Mouse (Mus musculus) liver, adult 2 months (tissue): Measurements from ENCODE around the gene Rhot2. TPM values are rescaled to one million over a fixed set of nuclear protein-coding genes. Genes with fewer than 3 reads are reported as not detected.
"Not testable (repeated sequence)": the region's sequence is repeated elsewhere in the genome, so short reads cannot be mapped to it uniquely, and the experiment has no call there.

Experiments used
- DNase-seq: peaks from one replicate; pipeline ENCODE4 v3.0.0-alpha.2; 2011; ENCODE audit warnings: low read depth, low spot score; ENCODE audit errors: extremely low read depth
- H3K27ac ChIP-seq: fragments of 200-500 bp; replicated peaks from 2 replicates; pipeline ENCODE4 v1.5.1; 2012; ENCODE audit warnings: low read depth, mild to moderate bottlenecking, control low read depth, inconsistent platforms, low read length; ENCODE audit not compliant: insufficient read depth
- H3K27me3 ChIP-seq: fragments of 200-500 bp; 2 replicates; pipeline ENCODE4 v1.6.1; 2012; ENCODE audit warnings: mild to moderate bottlenecking, moderate library complexity, low read length, inconsistent platforms; ENCODE audit not compliant: control insufficient read depth, insufficient read depth
- H3K36me3 ChIP-seq: fragments of 200-500 bp; 2 replicates; pipeline ENCODE4 v1.6.1; 2012; ENCODE audit warnings: low read length, inconsistent platforms; ENCODE audit not compliant: control insufficient read depth, insufficient read depth
- H3K4me1 ChIP-seq: fragments of 200-500 bp; 2 replicates; pipeline ENCODE4 v1.6.1; 2011; ENCODE audit warnings: low read length; ENCODE audit not compliant: control insufficient read depth, insufficient read depth
- H3K4me3 ChIP-seq: fragments of 200-500 bp; 2 replicates; pipeline ENCODE4 v1.5.1; 2011; ENCODE audit warnings: low read depth, mild to moderate bottlenecking, control low read depth, low read length, moderate library complexity; ENCODE audit not compliant: insufficient read depth
- H3K79me2 ChIP-seq: fragments of 200-500 bp; 2 replicates; pipeline ENCODE4 v1.6.1; 2012; ENCODE audit warnings: inconsistent platforms, mild to moderate bottlenecking, low read length, moderate library complexity; ENCODE audit not compliant: control insufficient read depth, insufficient read depth
- H3K9ac ChIP-seq: fragments of 200-500 bp; 2 replicates; pipeline ENCODE4 v1.6.1; 2012; ENCODE audit warnings: low read depth, mild to moderate bottlenecking, control low read depth, inconsistent platforms, low read length
- CTCF ChIP-seq: fragments of 200-500 bp; IDR thresholded peaks from 2 replicates; pipeline ENCODE4 v1.5.1; 2011; ENCODE audit warnings: low read depth, low read length, control low read depth
- POLR2A ChIP-seq: fragments of 200-500 bp; IDR thresholded peaks from 2 replicates; pipeline ENCODE4 v1.6.1; 2011; ENCODE audit warnings: low read length, control low read depth; ENCODE audit not compliant: insufficient read depth; ENCODE audit errors: extremely low read depth
- whole genome bisulfite sequencing: fragments of 180-500 bp; shearing (Covaris S2); methylation state at CpG from one replicate; pipeline ENCODE4 v1.1.7; 2018; 5-methylcytosine and 5-hydroxymethylcytosine counted together
- polyA plus RNA-seq: library from polyadenylated mRNA; depleted of rRNA; stranded (reverse); fragments of >200 nt; gene quantifications from 2 replicates; pipeline ENCODE4 v1.2.3, GENCODE M21; 2012
- total RNA-seq: library from RNA; depleted of rRNA; stranded (reverse); fragments of >200 nt; gene quantifications from 2 replicates; pipeline ENCODE4 v1.2.3, GENCODE M21; 2014

Gene Rhot2
- total and polyA plus RNA-seq, 2 experiments: 18.0 to 71.1 TPM

DNA sequence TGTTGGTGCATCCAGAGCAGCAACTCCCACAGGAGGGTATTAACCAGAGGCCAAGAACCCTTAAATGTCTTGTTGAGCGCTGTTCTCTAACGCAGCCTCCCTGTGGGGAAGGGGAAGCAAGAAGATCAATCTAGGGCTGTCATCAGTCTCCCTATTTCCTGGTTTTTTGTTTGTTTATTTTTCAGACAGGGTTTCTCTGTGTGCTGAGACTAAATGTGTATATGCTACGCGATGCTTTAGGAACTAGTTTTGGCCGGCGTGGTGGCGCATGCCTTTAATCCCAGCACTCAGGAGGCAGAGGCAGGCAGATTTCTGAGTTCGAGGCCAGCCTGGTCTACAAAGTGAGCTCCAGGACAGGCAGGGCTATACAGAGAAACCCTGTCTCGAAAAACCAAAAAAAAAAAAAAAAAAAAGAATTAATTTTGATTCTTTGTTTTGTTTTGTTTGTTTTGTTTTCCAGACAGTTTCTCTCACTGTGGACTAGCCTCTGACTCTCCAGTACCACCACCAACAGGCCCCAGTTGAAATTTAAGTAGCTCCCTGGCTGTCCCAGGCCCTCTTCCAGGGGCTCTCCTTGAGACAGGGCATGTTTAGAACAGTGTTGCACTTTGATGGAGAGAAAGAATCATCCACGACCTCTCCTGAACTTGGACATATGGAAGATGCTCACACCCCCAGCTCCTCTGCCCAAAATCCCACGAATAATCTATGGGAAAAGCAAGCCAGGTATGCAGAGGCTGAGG, 28.9 kb upstream of the Rhot2 start:
- peaks cover 9% of the 10 kb centered on the region for H3K4me1 ChIP-seq
- no peaks in the 10 kb centered on the region for H3K27me3 ChIP-seq
- 86% methylated on average over 11 of the region's 11 CpGs for WGBS
- H3K79me2 ChIP-seq: peaks cover 7% of the 10 kb centered on the region; the same call in 1 of the 2 replicates
- H3K36me3 ChIP-seq: no peaks in the 10 kb centered on the region
- no peak for DNase-seq
- H3K27ac ChIP-seq: no peak overlapping the region
- no peak overlapping the region for H3K4me3 ChIP-seq
- TF ChIP-seq CTCF: no peak
- no peak for TF ChIP-seq POLR2A
- H3K9ac ChIP-seq: no peak overlapping the region

DNA sequence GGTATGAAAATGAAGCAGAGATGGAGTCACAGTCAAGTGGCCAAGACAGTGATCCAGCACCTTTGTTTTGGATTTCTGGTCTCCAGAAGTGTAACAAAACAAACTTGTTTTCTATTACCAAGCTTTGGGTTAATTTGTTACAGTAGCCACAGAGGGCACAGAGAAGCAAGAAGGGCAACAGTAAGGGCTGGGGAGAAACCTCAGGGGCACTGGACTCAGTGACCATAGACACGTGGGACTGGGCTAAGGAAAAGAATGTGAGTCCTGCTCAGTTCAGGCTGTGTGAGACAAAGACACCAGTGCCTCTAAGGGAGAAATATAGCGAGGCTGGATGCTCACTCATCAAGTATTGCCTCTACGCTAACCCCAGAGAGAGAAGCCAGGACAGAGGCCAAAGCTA, 28.0 kb upstream of the Rhot2 start:
- Histone ChIP-seq H3K36me3 (no peaks in the 10 kb centered on the region), H3K79me2 (peaks cover 7% of the 10 kb centered on the region; the same call in 1 of the 2 replicates), H3K9ac (no peak overlapping the region), H3K4me1 (peaks cover 6% of the 10 kb centered on the region), H3K4me3 (no peak overlapping the region), H3K27me3 (no peaks in the 10 kb centered on the region), H3K27ac (no peak overlapping the region)
- DNase-seq: no peak
- TF ChIP-seq CTCF (no peak), POLR2A (no peak)
- 92% methylated on average over 3 of the region's 3 CpGs for WGBS

DNA sequence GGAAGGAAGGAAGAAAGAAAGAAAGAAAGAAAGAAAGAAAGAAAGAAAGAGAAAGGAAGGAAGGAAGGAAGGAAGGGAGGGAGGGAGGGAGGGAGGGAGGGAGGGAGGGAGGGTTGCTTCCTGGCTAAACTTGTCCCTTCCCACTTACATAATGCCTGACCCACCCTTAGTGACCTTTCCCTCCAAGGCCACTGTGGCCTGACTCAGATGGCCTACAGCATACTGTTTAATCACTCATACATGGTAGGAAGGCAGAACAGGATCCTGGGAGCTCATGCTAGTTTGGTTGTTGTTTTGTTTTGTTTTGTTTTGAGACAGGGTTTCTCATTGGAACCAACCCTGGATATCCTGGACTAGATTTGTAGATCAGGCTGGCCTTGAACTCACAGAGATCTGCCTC, 26.9 kb upstream of the Rhot2 start:
- not testable (repeated sequence) for H3K9ac ChIP-seq, H3K4me3 ChIP-seq, H3K36me3 ChIP-seq, H3K27me3 ChIP-seq, H3K27ac ChIP-seq, DNase-seq
- peaks cover 11% of the 10 kb centered on the region; the same call in 1 of the 2 replicates for H3K79me2 ChIP-seq
- peaks cover 10% of the 10 kb centered on the region for H3K4me1 ChIP-seq

DNA sequence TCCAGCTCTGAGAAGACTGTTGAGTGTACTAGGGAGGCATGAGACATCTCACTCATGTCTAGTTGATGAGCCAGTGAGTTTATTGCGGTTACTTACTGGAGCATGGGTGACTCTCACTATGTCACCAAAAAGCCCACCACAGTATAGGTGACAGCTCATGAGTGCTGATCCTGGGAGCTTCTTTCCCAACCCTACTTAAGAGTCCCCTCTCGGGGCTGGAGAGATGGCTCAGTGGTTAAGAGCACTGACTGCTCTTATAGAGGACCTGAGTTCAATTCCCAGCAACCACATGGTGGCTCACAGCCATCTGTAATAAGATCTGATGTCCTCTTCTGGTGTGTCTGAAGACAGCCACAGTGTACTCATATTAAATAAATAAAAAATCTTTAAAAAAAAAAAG, 25.3 kb upstream of the Rhot2 start:
- DNase-seq: no peak
- no peak overlapping the region for H3K4me3 ChIP-seq

DNA sequence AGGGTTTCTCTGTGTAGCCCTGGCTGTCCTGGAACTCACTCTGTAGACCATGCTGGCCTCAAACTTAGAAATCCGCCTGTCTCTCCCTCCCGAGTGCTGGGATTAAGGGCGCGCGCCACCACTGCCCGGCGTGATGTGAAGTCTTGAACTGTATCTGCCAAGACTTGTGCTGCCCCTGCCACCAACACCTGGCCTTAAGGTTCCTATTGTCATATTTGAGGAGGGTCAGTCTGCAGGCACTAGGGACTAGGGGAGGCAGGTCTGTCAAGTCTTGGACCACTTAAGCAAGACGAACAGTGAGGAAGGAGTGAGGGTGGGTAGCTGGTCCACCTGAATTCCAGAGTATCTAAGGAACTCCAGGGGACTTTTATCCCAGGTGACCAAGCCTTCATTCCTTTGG, 24.8 kb upstream of the Rhot2 start:
- TF ChIP-seq CTCF (no peak), POLR2A (no peak)
- 89% methylated on average over 8 of the region's 8 CpGs for WGBS
- no peak overlapping the region for H3K27ac ChIP-seq

More for the DNA sequence above, 25.3 kb upstream of the Rhot2 start:
- TF ChIP-seq CTCF (no peak), POLR2A (no peak)
- H3K79me2 ChIP-seq: peaks cover 19% of the 10 kb centered on the region; the same call in 1 of the 2 replicates
- no peak overlapping the region for H3K9ac ChIP-seq
- H3K27ac ChIP-seq: no peak overlapping the region
- peaks cover 22% of the 10 kb centered on the region for H3K4me1 ChIP-seq
- H3K27me3 ChIP-seq: no peaks in the 10 kb centered on the region
- WGBS: 91% methylated on average over 2 of the region's 2 CpGs
- no peaks in the 10 kb centered on the region for H3K36me3 ChIP-seq

DNA sequence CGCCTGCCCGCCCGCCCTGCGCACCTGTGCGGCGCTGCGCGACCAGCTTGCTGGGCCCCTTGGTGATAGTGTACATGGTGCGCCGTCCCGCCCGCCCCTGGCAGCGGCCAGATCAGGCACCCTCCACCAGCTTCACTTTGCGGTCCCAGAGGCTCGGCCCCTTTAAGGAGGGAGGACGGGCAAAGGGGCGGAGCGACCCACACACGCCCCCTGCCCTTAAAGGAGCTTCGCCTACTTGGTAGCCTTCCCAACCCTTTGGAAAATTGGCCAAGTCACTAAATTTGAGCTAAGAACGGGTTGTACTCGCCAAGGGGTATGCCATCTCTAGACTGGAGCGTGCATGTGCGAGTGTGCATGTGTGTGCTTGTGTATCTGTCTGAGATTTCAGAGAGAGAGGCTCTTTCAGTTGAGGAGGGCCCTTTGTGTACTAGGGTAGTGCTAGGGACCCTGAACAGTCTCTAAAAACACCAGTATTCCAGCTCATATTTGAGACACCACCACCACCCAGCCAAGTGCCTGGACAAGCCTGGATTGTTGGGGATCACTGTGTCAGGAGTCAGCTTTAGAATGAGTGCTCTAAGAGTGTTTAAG, 24.0 kb upstream of the Rhot2 start, which contains the start of gene Mcrip2:
Gene Mcrip2, minus strand, starts transcription at position 164 of the 591 bp plus-strand sequence.
- peaks cover 26% of the 10 kb centered on the region for H3K4me1 ChIP-seq
- H3K79me2 ChIP-seq: peaks cover 21% of the 10 kb centered on the region; the same call in 1 of the 2 replicates
- peak within 1 kb of the TSS; percentile 87 for H3K4me3 ChIP-seq
- no peaks in the 10 kb centered on the region for H3K36me3 ChIP-seq
- DNase-seq: peak; percentile 89
- TF ChIP-seq POLR2A: peak; percentile 84
- no peak for TF ChIP-seq CTCF
- WGBS: under 1% methylated on average over 24 of the region's 24 CpGs
- peak within 1 kb of the TSS; percentile 91 for H3K9ac ChIP-seq
- no peaks in the 10 kb centered on the region for H3K27me3 ChIP-seq
- peak within 1 kb of the TSS; percentile 88 for H3K27ac ChIP-seq

More for the DNA sequence above, 24.8 kb upstream of the Rhot2 start:
- Histone ChIP-seq H3K36me3 (no peaks in the 10 kb centered on the region), H3K27me3 (no peaks in the 10 kb centered on the region), H3K79me2 (peaks cover 21% of the 10 kb centered on the region; the same call in 1 of the 2 replicates), H3K4me1 (peaks cover 25% of the 10 kb centered on the region), H3K9ac (no peak overlapping the region), H3K4me3 (no peak overlapping the region)
- DNase-seq: no peak
